Mouse (Mus musculus) central nervous system, embryonic 18 days (tissue): Measurements from ENCODE around the gene Lrrc47. TPM values are rescaled to one million over a fixed set of nuclear protein-coding genes. Genes with fewer than 3 reads are reported as not detected.

Source experiments
- polyA plus RNA-seq: library from polyadenylated mRNA; depleted of rRNA; stranded (reverse); fragments of >200 nt; gene quantifications from 2 replicates; pipeline ENCODE4 v1.2.3, GENCODE M21; 2012; rRNA removed

Gene Lrrc47
- polyA plus RNA-seq = 48.4 and 50.2 TPM in 2 replicates

GRCm38 (mm10) chr4:154011646-154012089, at the start of gene Lrrc47:
Gene Lrrc47 (plus strand): TSS chr4:154011731.

GRCm38 (mm10) chr4:153974431-153975291, 36.9 kb upstream of the Lrrc47 start, which contains the start of the genes Dffb and Cep104:
Gene Dffb (minus strand): TSS chr4:153975126.
Gene Cep104 (plus strand): TSS chr4:153975194.

GRCm38 (mm10) chr4:154025641-154026440, 14.3 kb downstream of the Lrrc47 start, which contains the start of gene Smim1:
Gene Smim1 (minus strand): TSS chr4:154026230.

GRCm38 (mm10) chr4:154042577-154042976, 31.0 kb downstream of the Lrrc47 start, which contains the start of gene Ccdc27:
Gene Ccdc27 (minus strand): TSS chr4:154042677.

Other genes with a start within 250 kb of the Lrrc47 start
- gene A430005L14Rik, start 54.5 kb upstream of the Lrrc47 start, polyA plus RNA-seq = 36.2 and 38.9 TPM in 2 replicates
- gene Dffb, start 36.6 kb upstream of the Lrrc47 start, polyA plus RNA-seq = 22.8 and 24.4 TPM in 2 replicates
- 15.5 and 15.6 TPM in 2 replicates for gene Cep104, start 36.5 kb upstream of the Lrrc47 start, polyA plus RNA-seq
- gene Smim1, start 14.5 kb downstream of the Lrrc47 start, polyA plus RNA-seq = 6.2 and 9.0 TPM in 2 replicates
- not detected in 2 replicates for gene Ccdc27, start 30.9 kb downstream of the Lrrc47 start, polyA plus RNA-seq
- 2.1 and 3.0 TPM in 2 replicates for gene Trp73, start 128.5 kb downstream of the Lrrc47 start, polyA plus RNA-seq
- gene Wrap73, start 130.6 kb downstream of the Lrrc47 start, polyA plus RNA-seq = 46.1 and 46.8 TPM in 2 replicates
- 162 and 169 TPM in 2 replicates for gene Tprgl, start 148.9 kb downstream of the Lrrc47 start, polyA plus RNA-seq
- 13.6 and 14.7 TPM in 2 replicates for gene Megf6, start 159.0 kb downstream of the Lrrc47 start, polyA plus RNA-seq